ENCODE assay signal across 8 mouse cellular contexts in genomic region chr11:69411073-69411535, GRCm38 (mm10). TPM values are rescaled to one million over a fixed set of nuclear protein-coding genes. Genes with fewer than 3 reads are reported as not detected.
DNase-seq lines count a peak whose midpoint lies in the region; ATAC-seq lines count a peak whose summit lies in the region.

No protein-coding gene starts in this region.

- no peaks in the 10 kb centered on the region for H3K9me3 ChIP-seq in intestine, embryonic 14.5 days (ENCODE audit: control insufficient read depth, low read length)

- H3K4me2 ChIP-seq in intestine, embryonic 14.5 days (ENCODE audit: low read length) = peak overlapping the region; percentile 85

- H3K27ac ChIP-seq in intestine, embryonic 14.5 days (ENCODE audit: low read depth) = peak overlapping the region; percentile 98

- intact Hi-C loops in gastrocnemius, postnatal 14 days (cut with DNase I; ENCODE audit: low total_unique reads) = no loop called here
- intact Hi-C loops in left cerebral cortex, postnatal 25 days (cut with DNase I) = no loop called here

- peak overlapping the region; percentile 68 for H3K4me3 ChIP-seq in intestine, embryonic 14.5 days (ENCODE audit: low read depth, low read length)

- no peaks in the 10 kb centered on the region for H3K27me3 ChIP-seq in intestine, embryonic 14.5 days (replicated peaks; ENCODE audit: control insufficient read depth, insufficient read depth, low read length)

- H3K9ac ChIP-seq in intestine, embryonic 14.5 days (ENCODE audit: low read length) = peak overlapping the region; percentile 77

- ATAC-seq in intestine, embryonic 14.5 days (replicated peaks; ENCODE audit: low FRiP score, low TSS enrichment, low read depth) = peak; percentile 63
- no peak for ATAC-seq in inflammation-experienced regulatory T-cells, adult 6 months

- WGBS in intestine, embryonic 14.5 days = under 1% methylated on average over 26 of the region's 26 CpGs

- H3K4me1 ChIP-seq in intestine, embryonic 14.5 days (replicated peaks; ENCODE audit: control insufficient read depth, insufficient read depth, low read length) = peaks cover 47% of the 10 kb centered on the region

- DNase-seq in adrenal gland, adult 2 months = peak; percentile 96
- peak; percentile 100 for DNase-seq in embryo, embryonic 10.5 days (ENCODE audit: low spot score)
- DNase-seq in gastrocnemius, postnatal 14 days = peak; percentile 97
- DNase-seq in intestine, embryonic 14.5 days (ENCODE audit: low spot score) = peak; percentile 99
- peak; percentile 93 to 96 for DNase-seq in left cerebral cortex, postnatal 25 days (ENCODE audit: low spot score in 2 of 2)
- DNase-seq in mesoderm, embryonic 11.5 days (ENCODE audit: low read depth, low spot score) = peak; percentile 98
- peak; percentile 95 for DNase-seq in right cerebral cortex, postnatal 4 days

- peaks cover 35% of the 10 kb centered on the region for H3K36me3 ChIP-seq in intestine, embryonic 14.5 days (ENCODE audit: control insufficient read depth, insufficient read depth, low read length)

RNA-seq across cellular contexts. Expression of gene Kdm6b, which starts 2.4 kb away (rescaled TPM):
- total RNA-seq in adrenal gland, adult 2 months (2021) = 10 to 100 TPM; 31.4 to 41.5 TPM
- 17.4 and 18.7 TPM in 2 replicates for polyA plus RNA-seq in adrenal gland, adult 2 months (2012; rRNA removed)
- 10 to 100 TPM; 30.3 to 31.4 TPM for total RNA-seq in gastrocnemius, postnatal 14 days (2021)
- 29.1 and 29.6 TPM in 2 replicates for polyA plus RNA-seq in intestine, embryonic 14.5 days (2014; fragmentation: Nextera tagmentation; extraction: Ambion mirVana)
- 10 to 100 TPM; 23.3 to 25.3 TPM for total RNA-seq in left cerebral cortex, postnatal 25 days (2021)
- 10 to 100 TPM; 20.7 to 39.7 (median 35.5) TPM for polyA plus RNA-seq in inflammation-experienced regulatory T-cells, adult 6 months (2017; shearing (Covaris generic))

RNA-seq across cellular contexts. Expression of gene Tmem88, which starts 13.1 kb away (rescaled TPM):
- 10 to 100 TPM; 10.8 to 16.0 TPM for total RNA-seq in adrenal gland, adult 2 months (2021)
- polyA plus RNA-seq in adrenal gland, adult 2 months (2012; rRNA removed) = 86.3 and 94.7 TPM in 2 replicates
- 10 to 100 TPM; 12.8 to 15.2 TPM for total RNA-seq in gastrocnemius, postnatal 14 days (2021)
- polyA plus RNA-seq in intestine, embryonic 14.5 days (2014; fragmentation: Nextera tagmentation; extraction: Ambion mirVana) = 34.8 and 38.4 TPM in 2 replicates
- 1 to 10 TPM; 3.6 to 3.8 TPM for total RNA-seq in left cerebral cortex, postnatal 25 days (2021)
- 1 to 10 TPM in 1 of 3 experiments, under 1 TPM in 2; 0.40 to 1.0 (median 0.74) TPM for polyA plus RNA-seq in inflammation-experienced regulatory T-cells, adult 6 months (2017; shearing (Covaris generic))

RNA-seq across cellular contexts. Expression of gene Cyb5d1, which starts 15.7 kb away (rescaled TPM):
- total RNA-seq in adrenal gland, adult 2 months (2021) = 10 to 100 TPM; 44.2 to 59.7 TPM
- polyA plus RNA-seq in adrenal gland, adult 2 months (2012; rRNA removed) = 10.7 and 11.8 TPM in 2 replicates
- total RNA-seq in gastrocnemius, postnatal 14 days (2021) = 10 to 100 TPM; 19.0 to 20.7 TPM
- polyA plus RNA-seq in intestine, embryonic 14.5 days (2014; fragmentation: Nextera tagmentation; extraction: Ambion mirVana) = 23.3 and 23.8 TPM in 2 replicates
- total RNA-seq in left cerebral cortex, postnatal 25 days (2021) = 10 to 100 TPM; 35.9 to 41.3 TPM
- polyA plus RNA-seq in inflammation-experienced regulatory T-cells, adult 6 months (2017; shearing (Covaris generic)) = 10 to 100 TPM; 13.9 to 20.0 (median 18.4) TPM

RNA-seq across cellular contexts. Expression of gene Naa38, which starts 15.8 kb away (rescaled TPM):
- 100 to 1,000 TPM; 124 to 157 TPM for total RNA-seq in adrenal gland, adult 2 months (2021)
- polyA plus RNA-seq in adrenal gland, adult 2 months (2012; rRNA removed) = 175 and 193 TPM in 2 replicates
- total RNA-seq in gastrocnemius, postnatal 14 days (2021) = 10 to 100 TPM; 79.5 to 87.9 TPM
- 184 and 197 TPM in 2 replicates for polyA plus RNA-seq in intestine, embryonic 14.5 days (2014; fragmentation: Nextera tagmentation; extraction: Ambion mirVana)
- total RNA-seq in left cerebral cortex, postnatal 25 days (2021) = 100 to 1,000 TPM; 105 to 109 TPM
- 100 to 1,000 TPM; 108 to 130 (median 112) TPM for polyA plus RNA-seq in inflammation-experienced regulatory T-cells, adult 6 months (2017; shearing (Covaris generic))

RNA-seq across cellular contexts. Expression of gene Chd3, which starts 41.9 kb away (rescaled TPM):
- total RNA-seq in adrenal gland, adult 2 months (2021) = 10 to 100 TPM; 71.0 to 92.8 TPM
- polyA plus RNA-seq in adrenal gland, adult 2 months (2012; rRNA removed) = 83.4 and 107 TPM in 2 replicates
- total RNA-seq in gastrocnemius, postnatal 14 days (2021) = 10 to 100 TPM; 25.5 to 28.7 TPM
- polyA plus RNA-seq in intestine, embryonic 14.5 days (2014; fragmentation: Nextera tagmentation; extraction: Ambion mirVana) = 52.4 and 62.3 TPM in 2 replicates
- total RNA-seq in left cerebral cortex, postnatal 25 days (2021) = 100 to 1,000 TPM; 449 to 474 TPM
- polyA plus RNA-seq in inflammation-experienced regulatory T-cells, adult 6 months (2017; shearing (Covaris generic)) = 10 to 100 TPM; 30.0 to 68.3 (median 60.9) TPM
